Mouse (Mus musculus) kidney, embryonic 15.5 days (tissue): ENCODE measurements around the gene Fbxo36. TPM values are rescaled to one million over a fixed set of nuclear protein-coding genes. Genes with fewer than 3 reads are reported as not detected.

Source experiments
- ATAC-seq: fragments of 200-750 bp; cut with Nextera tagmentation; replicated peaks from 2 replicates; pipeline ENCODE4 v1.8.0; 2017; ENCODE audit warnings: moderate TSS enrichment; ENCODE audit not compliant: low FRiP score
- H3K27ac ChIP-seq: fragments of 300-500 bp; sonication (generic); 2 replicates; pipeline ENCODE4 v1.5.1; 2015; ENCODE audit warnings: mild to moderate bottlenecking, inconsistent platforms
- H3K27me3 ChIP-seq: fragments of 300-500 bp; sonication (generic); 2 replicates; pipeline ENCODE4 v1.6.1; 2015; ENCODE audit warnings: inconsistent platforms
- H3K36me3 ChIP-seq: fragments of 300-500 bp; sonication (generic); 2 replicates; pipeline ENCODE4 v1.6.1; 2015; ENCODE audit warnings: inconsistent platforms
- H3K4me1 ChIP-seq: fragments of 300-500 bp; sonication (generic); 2 replicates; pipeline ENCODE4 v1.6.1; 2015; ENCODE audit warnings: inconsistent platforms
- H3K4me2 ChIP-seq: fragments of 300-500 bp; sonication (generic); 2 replicates; pipeline ENCODE4 v1.6.1; 2015; ENCODE audit warnings: moderate library complexity, mild to moderate bottlenecking, inconsistent platforms
- H3K4me3 ChIP-seq: fragments of 300-500 bp; sonication (generic); replicated peaks from 2 replicates; pipeline ENCODE4 v1.5.1; 2015; ENCODE audit warnings: mild to moderate bottlenecking, inconsistent platforms
- H3K9ac ChIP-seq: fragments of 300-500 bp; sonication (generic); 2 replicates; pipeline ENCODE4 v1.6.1; 2015; ENCODE audit warnings: mild to moderate bottlenecking, inconsistent platforms
- H3K9me3 ChIP-seq: fragments of 300-500 bp; sonication (generic); replicated peaks from 2 replicates; pipeline ENCODE4 v1.6.1; 2016; ENCODE audit warnings: inconsistent platforms
- WGBS: fragments of 180-500 bp; shearing (Covaris S2); methylation state at CpG from one replicate; pipeline ENCODE4 v1.1.7; 2015; ENCODE audit warnings: mixed read lengths; 5-methylcytosine and 5-hydroxymethylcytosine counted together
- polyA plus RNA-seq: library from polyadenylated mRNA; unstranded; fragments of >200 nt; fragmentation: Nextera tagmentation; extraction: Ambion mirVana; gene quantifications from 2 replicates; pipeline ENCODE4 v1.2.1, GENCODE M21; 2015

Fbxo36 gene
- polyA plus RNA-seq, 1 experiment from 2014 or later = 11.1 TPM

DNA sequence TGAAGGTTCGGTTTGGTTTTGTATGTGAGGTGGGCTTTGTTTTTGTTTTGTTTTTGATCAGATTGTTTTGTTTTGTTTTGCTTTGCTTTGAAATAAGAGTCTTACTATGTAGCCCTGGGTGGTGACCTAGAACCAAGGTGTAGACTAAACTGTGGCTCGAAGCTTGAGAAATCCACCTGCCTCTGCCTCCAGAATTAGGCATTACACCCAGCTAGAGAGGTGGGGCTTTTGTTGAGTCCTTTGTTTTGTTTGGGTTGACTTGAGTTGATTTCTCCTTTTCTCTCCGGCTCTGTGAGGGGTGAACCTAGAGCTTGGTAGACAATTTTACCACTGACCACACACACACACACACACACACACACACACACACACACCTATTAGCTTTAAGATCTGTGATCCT is 1.4 kb downstream of the Fbxo36 start:
- WGBS = 71% methylated on average over 3 of the region's 3 CpGs
- H3K4me2 ChIP-seq = peak overlapping the region; percentile 64
- 0 out of 2 replicates have a peak overlapping the region, but pooled peaks have one; percentile 98 for H3K27ac ChIP-seq
- peaks cover 11% of the 10 kb centered on the region; the same call in 1 of the 2 replicates for H3K4me1 ChIP-seq
- H3K27me3 ChIP-seq = no peaks in the 10 kb centered on the region
- H3K9me3 ChIP-seq = no peaks in the 10 kb centered on the region
- no peak overlapping the region for H3K9ac ChIP-seq
- ATAC-seq = no peak
- peak overlapping the region; percentile 97; the same call in 1 of the 2 replicates for H3K4me3 ChIP-seq
- no peaks in the 10 kb centered on the region for H3K36me3 ChIP-seq

DNA sequence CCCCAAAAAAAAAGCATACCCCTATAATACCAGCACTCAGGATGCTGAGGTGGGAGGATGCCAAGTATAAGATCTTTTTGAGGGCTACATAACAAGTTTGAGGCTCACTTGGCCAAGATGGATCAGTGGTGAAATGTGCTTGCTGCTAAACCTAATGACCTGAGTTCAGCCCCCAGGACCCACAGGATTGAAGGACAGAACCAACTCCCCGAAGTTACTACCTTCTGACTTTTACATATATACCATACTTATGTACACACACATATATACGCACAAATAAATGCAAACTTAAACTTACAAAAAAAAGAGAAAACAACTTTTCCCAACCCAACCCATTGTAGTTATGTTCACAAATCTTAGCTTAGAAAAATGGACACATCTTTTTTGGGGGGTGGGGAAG is 3.7 kb downstream of the Fbxo36 start:
- H3K4me2 ChIP-seq = no peak overlapping the region
- no peak for ATAC-seq
- H3K36me3 ChIP-seq = no peaks in the 10 kb centered on the region
- H3K4me3 ChIP-seq = no peak overlapping the region
- no peak overlapping the region for H3K9ac ChIP-seq
- no peaks in the 10 kb centered on the region for H3K9me3 ChIP-seq
- H3K27ac ChIP-seq = no peak overlapping the region
- 93% methylated on average over 2 of the region's 2 CpGs for WGBS
- H3K4me1 ChIP-seq = 0 out of 2 replicates have a peak, but pooled peaks cover 4% of the 10 kb centered on the region
- no peaks in the 10 kb centered on the region for H3K27me3 ChIP-seq

DNA sequence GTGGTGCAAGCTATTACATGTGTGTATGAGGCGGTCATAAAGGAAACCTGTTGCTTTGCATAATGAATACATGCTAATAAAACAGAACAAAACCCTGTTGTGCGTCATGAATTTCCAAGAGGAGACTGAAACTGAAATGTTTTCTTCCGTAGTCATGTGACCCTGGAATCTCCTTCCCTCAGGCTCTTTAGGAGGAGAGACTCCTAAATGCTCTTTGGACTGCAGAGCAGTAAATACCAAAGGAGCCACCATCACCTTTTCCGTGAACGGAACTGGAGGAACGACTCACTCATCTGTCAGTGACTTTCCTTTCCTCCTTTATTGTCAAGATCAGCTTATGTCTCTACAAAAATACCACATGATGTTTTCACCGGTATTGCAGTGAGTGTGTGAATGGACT is 8.1 kb downstream of the Fbxo36 start:
- Histone ChIP-seq H3K36me3 (no peaks in the 10 kb centered on the region), H3K4me3 (no peak overlapping the region), H3K27ac (no peak overlapping the region), H3K27me3 (no peaks in the 10 kb centered on the region), H3K4me2 (no peak overlapping the region), H3K4me1 (no peaks in the 10 kb centered on the region), H3K9ac (no peak overlapping the region), H3K9me3 (no peaks in the 10 kb centered on the region)
- no peak for ATAC-seq
- WGBS = 85% methylated on average over 7 of the region's 7 CpGs

DNA sequence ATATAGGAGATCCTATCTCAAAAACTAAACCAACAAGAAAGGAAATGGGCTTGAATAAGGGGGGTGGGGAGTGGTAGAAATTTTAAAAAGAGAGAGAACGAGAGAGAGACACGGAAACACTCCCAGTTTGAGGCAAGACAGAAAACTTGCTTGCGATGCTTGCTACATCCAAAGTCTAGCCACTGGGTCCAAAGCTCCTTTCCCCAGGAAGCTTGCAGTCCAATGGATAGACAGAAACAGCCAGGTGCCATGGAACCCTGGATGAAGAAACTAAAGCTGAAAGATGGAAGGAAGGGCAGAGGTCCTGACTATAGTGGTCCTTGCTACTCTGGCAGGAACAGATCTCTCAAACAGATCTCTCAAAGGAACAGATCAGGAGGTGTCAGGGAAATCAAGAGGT is 8.7 kb downstream of the Fbxo36 start:
- no peak overlapping the region for H3K9ac ChIP-seq
- 92% methylated on average over 3 of the region's 3 CpGs for WGBS
- H3K36me3 ChIP-seq = no peaks in the 10 kb centered on the region
- no peak for ATAC-seq
- H3K4me2 ChIP-seq = no peak overlapping the region
- no peak overlapping the region for H3K4me3 ChIP-seq
- H3K4me1 ChIP-seq = no peaks in the 10 kb centered on the region
- H3K27ac ChIP-seq = no peak overlapping the region
- no peaks in the 10 kb centered on the region for H3K9me3 ChIP-seq
- no peaks in the 10 kb centered on the region for H3K27me3 ChIP-seq

DNA sequence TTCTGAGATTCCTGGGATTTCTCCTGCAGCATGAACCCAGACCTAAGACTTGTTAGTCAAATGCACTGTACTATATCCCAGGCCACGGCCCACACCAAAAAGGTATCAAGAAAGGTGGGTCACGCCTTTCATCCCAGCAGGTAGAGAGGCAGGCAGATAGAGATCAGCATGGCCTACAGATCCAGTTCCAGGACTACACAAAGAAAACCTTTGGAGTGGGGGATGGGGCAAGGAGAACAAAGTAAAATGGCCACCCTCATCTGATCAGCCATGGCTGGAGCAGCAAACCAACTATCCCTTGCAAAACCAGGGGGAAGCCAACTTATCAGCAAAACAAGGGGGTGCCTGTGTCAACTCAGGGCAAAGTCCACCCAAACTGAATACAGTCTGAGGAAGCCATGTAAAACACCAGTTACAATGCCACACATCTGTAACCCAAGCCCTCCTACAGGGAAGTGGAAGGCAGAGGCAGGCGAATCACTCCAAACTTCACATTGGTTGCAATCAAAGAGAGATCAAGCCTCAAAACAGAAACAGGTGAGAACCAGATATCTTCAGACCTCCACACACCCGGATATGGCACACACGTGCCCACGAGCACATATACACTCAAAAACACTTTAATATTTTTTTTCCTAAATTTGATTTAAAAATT is 9.3 kb downstream of the Fbxo36 start:
- Histone ChIP-seq H3K9me3 (no peaks in the 10 kb centered on the region), H3K36me3 (no peaks in the 10 kb centered on the region), H3K4me3 (no peak overlapping the region), H3K4me1 (no peaks in the 10 kb centered on the region), H3K27ac (no peak overlapping the region), H3K4me2 (no peak overlapping the region), H3K27me3 (no peaks in the 10 kb centered on the region), H3K9ac (no peak overlapping the region)
- no peak for ATAC-seq
- WGBS = 94% methylated on average over 6 of the region's 6 CpGs

DNA sequence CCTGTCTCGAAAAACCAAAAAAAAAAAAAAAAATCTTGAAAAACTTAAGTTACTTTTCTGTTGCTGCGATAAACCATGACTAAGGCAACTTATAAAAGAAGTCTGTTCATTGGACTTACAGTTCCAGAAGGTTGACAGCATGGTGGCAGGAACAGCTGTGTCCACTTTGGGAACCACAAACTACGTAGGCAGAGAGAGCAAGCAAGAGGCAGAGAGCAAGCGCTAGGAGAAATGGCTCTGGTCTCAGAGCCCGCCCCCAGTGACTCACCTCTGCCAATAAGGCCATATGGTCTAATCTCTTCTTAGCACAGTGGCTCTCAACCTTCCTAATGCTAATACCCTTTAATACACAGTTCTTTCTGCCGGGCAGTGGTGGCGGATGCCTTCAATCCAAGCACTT is 10.2 kb downstream of the Fbxo36 start:
- no peaks in the 10 kb centered on the region for H3K36me3 ChIP-seq
- no peak for ATAC-seq
- H3K9ac ChIP-seq = no peak overlapping the region
- H3K27me3 ChIP-seq = no peaks in the 10 kb centered on the region
- H3K4me1 ChIP-seq = no peaks in the 10 kb centered on the region
- no peaks in the 10 kb centered on the region for H3K9me3 ChIP-seq
- WGBS = 97% methylated on average over 7 of the region's 7 CpGs
- no peak overlapping the region for H3K4me3 ChIP-seq
- H3K27ac ChIP-seq = no peak overlapping the region
- H3K4me2 ChIP-seq = no peak overlapping the region

DNA sequence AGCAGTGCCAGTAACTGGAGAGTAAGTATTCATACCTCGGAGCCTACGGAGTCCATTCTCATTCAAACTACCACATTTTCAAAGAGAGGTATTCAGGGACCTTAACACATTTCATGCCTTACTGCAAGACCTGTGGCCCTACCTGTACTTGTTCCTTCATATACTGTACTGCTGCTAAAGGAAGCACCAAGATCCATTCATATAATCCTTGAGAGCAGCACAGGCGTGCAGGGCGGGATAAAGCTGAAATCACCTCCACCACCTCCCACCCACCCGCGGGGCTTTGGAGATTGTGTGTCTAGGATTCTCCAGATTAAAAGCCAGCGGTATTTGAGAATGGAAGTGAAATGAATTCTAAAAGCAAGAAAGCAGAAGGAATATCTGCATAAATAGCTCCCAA is 10.8 kb downstream of the Fbxo36 start:
- ATAC-seq = no peak
- Histone ChIP-seq H3K27me3 (no peaks in the 10 kb centered on the region), H3K4me2 (no peak overlapping the region), H3K4me3 (no peak overlapping the region), H3K9me3 (no peaks in the 10 kb centered on the region), H3K9ac (no peak overlapping the region), H3K27ac (no peak overlapping the region), H3K36me3 (no peaks in the 10 kb centered on the region), H3K4me1 (no peaks in the 10 kb centered on the region)
- WGBS = 92% methylated on average over 7 of the region's 7 CpGs

DNA sequence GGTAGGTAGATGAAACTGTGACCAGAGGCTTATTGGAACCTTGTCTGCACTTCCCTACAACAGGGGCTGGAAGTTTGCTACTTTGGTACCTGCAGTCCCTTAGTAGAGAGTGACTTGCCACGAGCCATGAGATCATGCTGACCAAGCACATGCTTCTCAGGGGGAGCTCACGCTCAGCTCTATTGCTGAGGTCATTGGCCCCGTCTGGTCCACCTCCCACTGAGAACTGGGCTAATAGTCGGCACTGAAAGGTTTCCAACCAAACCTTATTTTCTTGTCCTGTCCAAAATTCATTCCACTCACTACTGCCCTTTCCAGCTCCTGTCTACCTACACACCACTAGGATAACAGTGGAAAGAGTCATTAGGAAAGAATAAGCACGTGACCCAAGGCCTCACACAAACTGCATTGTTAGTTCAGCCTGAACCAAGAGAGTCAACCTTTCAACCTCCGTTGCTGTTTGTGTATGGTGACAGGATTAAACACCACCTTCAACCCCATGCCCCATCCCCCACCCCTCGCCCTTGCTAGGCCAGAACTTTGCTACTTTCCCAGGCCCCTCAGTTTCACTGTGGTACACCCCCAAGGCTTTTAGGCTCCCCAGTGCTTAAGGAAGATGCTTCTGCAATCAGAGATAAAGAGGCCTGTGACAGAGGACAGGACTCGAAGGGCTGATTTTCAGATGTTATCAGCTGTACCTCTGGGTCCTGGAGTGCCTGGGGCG is 12.0 kb downstream of the Fbxo36 start:
- Histone ChIP-seq H3K4me3 (no peak overlapping the region), H3K4me1 (no peaks in the 10 kb centered on the region), H3K27ac (no peak overlapping the region), H3K27me3 (no peaks in the 10 kb centered on the region), H3K36me3 (no peaks in the 10 kb centered on the region), H3K4me2 (no peak overlapping the region), H3K9me3 (no peaks in the 10 kb centered on the region), H3K9ac (no peak overlapping the region)
- peak; percentile 71; the same call in 1 of the 2 replicates for ATAC-seq
- WGBS = 40% methylated on average over 9 of the region's 9 CpGs

DNA sequence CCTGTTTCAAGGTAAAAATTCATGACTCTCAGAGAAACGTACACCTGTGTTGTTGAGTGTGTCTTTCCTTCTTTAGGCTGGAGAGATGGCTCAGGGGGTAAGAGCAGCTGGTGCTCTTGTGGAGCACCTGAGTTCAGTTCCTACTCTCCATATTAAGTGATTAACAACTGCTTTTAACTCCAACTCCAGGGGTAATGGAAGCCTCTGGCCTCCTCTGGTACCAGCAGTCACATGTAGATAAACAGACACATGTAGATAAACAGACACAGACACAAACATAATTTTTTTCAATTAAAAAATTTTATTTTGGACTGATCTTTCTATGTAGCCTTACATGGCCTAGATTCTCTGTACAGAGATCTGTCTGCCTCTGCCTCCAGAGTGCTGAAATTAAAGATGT is 14.1 kb downstream of the Fbxo36 start:
- no peak for ATAC-seq
- H3K4me2 ChIP-seq = no peak overlapping the region
- H3K27me3 ChIP-seq = no peaks in the 10 kb centered on the region
- no peak overlapping the region for H3K9ac ChIP-seq
- WGBS = 79% methylated on average over 1 of the region's 1 CpGs
- no peaks in the 10 kb centered on the region for H3K9me3 ChIP-seq
- H3K4me3 ChIP-seq = no peak overlapping the region
- no peak overlapping the region for H3K27ac ChIP-seq
- H3K36me3 ChIP-seq = no peaks in the 10 kb centered on the region
- H3K4me1 ChIP-seq = no peaks in the 10 kb centered on the region

DNA sequence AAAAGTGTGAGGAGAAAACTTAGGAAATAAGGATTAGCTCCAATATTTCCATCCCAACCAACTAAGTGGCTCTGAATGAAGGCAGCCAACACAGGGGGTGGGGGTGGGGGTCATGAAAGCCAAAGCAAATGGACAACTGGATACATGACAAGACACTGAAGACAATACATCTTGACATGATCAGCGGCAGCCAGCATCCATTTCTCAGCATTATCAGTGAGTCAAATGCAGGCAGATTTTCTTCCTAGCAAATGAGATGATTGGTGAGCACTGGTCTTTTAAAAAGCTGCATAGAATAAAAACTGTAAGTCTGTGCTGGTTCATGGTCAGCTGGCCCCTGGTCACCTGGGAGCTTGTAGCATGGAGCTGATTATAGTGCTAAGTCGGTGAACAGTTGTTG is 15.3 kb downstream of the Fbxo36 start:
- ATAC-seq = no peak
- Histone ChIP-seq H3K36me3 (no peaks in the 10 kb centered on the region), H3K4me2 (no peak overlapping the region), H3K4me1 (no peaks in the 10 kb centered on the region), H3K9me3 (no peaks in the 10 kb centered on the region), H3K27me3 (no peaks in the 10 kb centered on the region), H3K9ac (no peak overlapping the region), H3K27ac (no peak overlapping the region), H3K4me3 (no peak overlapping the region)
- 80% methylated on average over 2 of the region's 2 CpGs for WGBS

DNA sequence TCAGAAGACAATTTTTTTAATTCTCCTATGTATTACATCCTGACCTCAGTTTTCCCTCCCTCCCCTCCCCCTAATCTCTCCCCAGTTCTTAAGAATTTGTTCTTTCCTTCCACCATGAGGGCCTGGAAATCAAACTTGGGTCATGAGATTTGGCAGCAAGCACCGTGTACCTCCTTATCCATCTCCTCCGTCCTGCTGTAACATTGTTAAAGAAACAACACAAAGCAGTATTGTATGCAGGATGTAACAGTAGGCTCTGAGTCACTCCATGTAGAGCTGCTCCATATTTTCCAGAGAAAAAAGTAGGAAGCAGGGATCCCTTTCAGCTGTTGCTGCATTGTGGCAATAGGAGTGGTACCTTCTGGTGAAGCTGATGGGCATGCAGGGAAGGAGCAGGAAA is 16.1 kb downstream of the Fbxo36 start:
- WGBS = 55% methylated on average over 2 of the region's 2 CpGs

DNA sequence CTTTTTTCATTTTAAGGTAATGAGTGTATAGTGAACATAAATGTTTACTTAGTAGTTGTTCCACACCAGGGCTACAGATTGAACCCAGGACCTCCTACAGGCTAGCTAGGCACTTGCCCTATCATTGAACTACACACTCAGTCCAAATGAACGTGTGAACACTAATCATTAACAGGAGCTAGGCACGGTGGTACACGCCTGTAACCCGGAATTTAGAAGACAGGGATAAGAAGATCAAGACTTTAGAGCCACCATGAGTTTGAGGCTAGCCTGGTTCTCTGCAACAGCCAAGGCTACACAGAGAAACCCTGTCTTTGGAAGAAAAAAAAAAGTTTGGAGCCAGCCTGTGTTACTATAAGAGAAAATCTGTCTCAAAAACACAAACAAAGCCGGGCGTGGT is 20.0 kb downstream of the Fbxo36 start:
- Histone ChIP-seq H3K4me3 (no peak overlapping the region), H3K27ac (no peak overlapping the region), H3K36me3 (no peaks in the 10 kb centered on the region), H3K4me1 (0 out of 2 replicates have a peak, but pooled peaks cover 7% of the 10 kb centered on the region), H3K9ac (no peak overlapping the region), H3K27me3 (no peaks in the 10 kb centered on the region), H3K9me3 (no peaks in the 10 kb centered on the region), H3K4me2 (no peak overlapping the region)
- WGBS = 86% methylated on average over 6 of the region's 6 CpGs
- no peak for ATAC-seq

More for the DNA sequence above, 16.1 kb downstream of the Fbxo36 start:
- no peak overlapping the region for H3K4me2 ChIP-seq
- no peak overlapping the region for H3K27ac ChIP-seq
- H3K9me3 ChIP-seq = no peaks in the 10 kb centered on the region
- no peak for ATAC-seq
- H3K4me1 ChIP-seq = no peaks in the 10 kb centered on the region
- no peak overlapping the region for H3K4me3 ChIP-seq
- H3K9ac ChIP-seq = no peak overlapping the region
- no peaks in the 10 kb centered on the region for H3K27me3 ChIP-seq
- no peaks in the 10 kb centered on the region for H3K36me3 ChIP-seq
